Mouse (Mus musculus): ENCODE results near the gene Celf1.
"Not testable (repeated sequence)": the region's sequence is repeated elsewhere in the genome, so short reads cannot be mapped to it uniquely, and the experiment has no call there.

Celf1 gene

DNA sequence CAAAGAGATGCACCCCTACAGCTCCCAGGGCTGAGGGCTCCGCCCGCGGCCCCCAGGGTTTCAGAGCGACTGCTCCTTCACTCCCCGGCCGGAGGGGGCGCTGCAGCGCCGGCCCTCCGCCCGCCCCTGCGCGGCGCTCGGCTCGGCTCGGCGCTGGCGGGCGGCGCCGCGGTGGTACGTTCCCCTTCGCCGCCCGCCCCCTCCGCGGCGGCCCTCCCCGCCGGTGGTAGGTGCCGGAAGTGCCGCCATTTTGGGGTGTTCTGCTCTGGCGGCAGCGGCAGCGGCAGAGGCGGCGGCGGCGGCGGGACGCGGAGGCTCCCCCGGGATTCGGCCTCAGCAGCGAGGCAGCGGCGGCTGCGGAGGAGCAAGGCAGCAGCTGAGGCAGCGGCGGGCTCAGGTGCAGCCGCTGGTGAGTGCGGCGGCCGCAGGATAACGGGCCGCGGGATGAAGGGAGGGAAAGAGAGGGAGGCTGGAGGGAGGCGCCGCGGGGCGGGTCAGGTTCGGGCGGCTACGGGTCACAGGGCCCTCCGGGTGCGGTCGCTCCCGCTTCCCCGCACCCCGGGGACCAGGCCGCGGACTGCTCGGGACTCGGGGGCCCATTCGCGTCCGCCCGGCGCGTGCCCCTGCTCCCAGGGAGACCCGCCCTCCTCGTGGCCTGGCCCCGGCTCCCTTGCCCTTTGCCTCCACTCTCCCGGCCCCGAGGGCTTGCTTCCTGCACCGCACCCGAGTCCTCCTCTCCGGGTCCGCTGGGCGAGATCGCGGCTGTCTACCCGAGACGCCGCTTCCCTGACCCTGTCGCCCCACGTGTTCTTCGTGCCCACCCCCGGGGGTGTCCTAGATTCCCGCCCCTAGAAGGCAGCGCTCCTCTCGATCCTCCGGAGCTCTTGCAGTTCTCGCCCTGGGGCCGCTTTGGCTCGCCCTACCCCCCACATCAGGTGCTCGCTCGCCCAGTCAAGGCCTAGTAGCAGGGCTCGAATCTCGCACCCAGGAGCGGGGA is at the start of gene Celf1:
Celf1 (plus strand) TSS at position 150 of the 997 bp plus-strand sequence.
- in situ Hi-C loops (cut with MboI, MseI) = no loop called here

DNA sequence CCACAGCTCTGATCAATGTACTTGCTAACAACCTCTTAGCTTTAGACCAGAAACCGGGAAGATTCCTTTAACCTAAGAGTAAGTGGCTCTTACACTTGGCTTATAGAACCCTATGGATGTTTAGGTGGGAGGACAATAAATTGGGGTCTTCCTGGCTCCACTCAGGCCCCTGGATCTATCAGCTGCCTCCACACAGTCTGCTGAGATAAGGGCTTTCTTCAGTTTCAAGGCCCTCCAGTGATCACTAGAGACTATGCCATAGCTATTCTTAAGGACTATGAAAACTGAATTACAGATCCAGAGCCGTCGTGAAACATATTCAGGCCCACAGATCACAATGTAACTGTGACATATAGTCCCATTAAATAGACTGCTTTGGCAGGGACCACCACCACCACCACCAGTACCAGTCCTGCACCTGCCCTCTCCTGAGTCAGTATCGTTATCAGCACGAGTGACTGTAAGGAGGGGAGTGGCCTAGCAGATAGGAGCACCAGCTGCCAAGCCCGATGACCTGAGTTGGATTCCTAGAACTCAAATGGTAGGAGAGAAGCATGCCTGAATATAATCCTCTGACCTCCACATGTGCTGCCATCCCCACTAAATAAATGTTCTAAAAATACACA is 46.4 kb upstream of the Celf1 start:
- in situ Hi-C loops (cut with MboI, MseI) = no loop called here

DNA sequence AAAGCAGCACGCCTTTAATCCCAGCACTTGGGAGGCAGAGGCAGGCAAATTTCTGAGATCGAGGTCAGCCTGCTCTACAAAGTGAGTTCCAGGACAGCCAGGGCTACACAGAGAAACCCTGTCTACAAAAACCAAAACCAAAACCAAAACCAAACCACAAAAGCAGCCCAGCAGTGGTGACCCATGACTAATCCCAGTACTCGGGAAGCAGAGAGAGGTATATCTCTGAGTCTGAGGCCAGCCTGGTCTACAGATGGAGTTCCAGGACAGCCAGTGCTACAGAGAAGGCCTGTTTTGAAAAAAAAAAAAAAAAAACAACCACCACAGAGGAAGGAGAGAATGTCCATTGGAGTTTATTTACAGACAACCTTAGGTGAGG is 45.9 kb upstream of the Celf1 start:
- in situ Hi-C loops (cut with MboI, MseI) = not testable (repeated sequence)

DNA sequence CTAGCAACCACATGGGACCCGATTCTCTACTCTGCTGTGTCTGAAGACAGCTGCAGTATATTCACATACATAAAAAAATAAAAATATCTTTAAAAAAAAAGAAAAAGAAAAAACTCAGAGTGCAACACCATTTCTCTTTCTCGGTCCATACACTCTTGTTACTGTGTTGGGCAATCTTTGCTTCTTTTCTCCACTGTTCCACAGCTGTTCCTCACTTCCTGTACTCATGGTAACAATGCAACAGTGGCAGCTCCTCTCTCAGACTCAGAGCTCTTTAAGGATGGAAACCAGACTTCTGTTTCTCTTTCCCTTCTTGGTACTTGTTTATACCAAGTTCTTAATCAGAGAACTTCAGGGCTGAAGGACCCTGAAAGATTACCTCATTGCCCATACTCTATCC is 36.8 kb upstream of the Celf1 start:
- in situ Hi-C loops (cut with MboI, MseI) = no loop called here

DNA sequence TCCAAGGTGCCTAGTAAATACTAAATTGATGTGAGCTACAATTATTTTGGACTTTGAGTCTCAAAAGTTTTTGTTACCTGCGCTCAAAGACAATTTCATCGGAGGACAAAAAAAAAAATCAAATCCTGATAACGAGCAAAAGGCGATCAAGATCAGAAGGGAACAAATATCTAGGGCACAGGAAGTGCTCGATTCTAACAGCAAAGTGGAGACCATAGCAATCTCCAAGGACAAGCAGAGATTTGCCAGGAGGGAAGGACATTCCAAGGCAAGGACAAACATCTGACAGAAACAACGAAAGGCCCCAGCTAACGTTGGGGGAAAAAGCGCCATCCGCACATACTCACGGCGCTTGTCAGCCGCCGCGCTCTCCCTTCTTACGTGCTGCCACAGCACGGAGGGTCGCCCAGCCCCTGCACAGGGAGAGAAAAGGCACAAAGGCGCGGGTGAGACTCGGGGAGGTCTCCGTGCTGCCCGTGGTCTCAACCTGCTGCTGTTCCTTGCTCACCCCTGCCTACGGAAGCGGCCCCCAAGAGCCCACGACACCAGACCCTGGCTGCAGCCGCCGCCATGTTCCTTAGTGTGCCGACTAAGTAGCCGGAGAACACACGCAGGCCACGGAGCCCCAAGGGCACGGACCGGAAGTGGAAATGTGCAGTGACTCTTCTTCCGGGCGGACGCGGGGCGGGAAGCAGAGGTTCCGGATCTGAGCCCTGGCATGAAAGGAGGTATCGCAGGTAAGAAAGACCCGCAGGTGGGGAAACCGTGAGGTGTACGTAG is 35.9 kb upstream of the Celf1 start, which contains the start of the genes Kbtbd4 and Ndufs3:
Kbtbd4 (plus strand) TSS at position 665 of the 780 bp plus-strand sequence.
Ndufs3 (minus strand) TSS at position 752 of the 780 bp plus-strand sequence.
- in situ Hi-C loops (cut with MboI, MseI) = no loop called here

DNA sequence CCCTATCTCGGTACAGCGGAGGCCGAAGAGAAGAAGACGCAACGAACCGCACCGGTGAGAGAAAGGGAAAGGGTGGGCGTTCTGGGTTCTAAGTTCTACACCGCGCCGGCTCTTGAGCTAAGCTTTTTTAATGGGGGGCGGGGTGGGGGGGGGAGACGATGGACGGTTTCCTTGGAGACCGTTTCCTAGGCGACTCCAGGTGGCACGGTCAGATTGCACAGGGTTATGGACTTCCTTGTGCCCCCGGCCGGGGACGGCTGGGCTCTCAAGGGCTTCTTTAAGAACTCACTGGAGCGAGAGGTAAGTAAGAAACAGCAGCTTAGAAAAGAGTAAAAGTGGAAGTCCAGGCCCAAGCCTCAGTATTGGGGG is 35.3 kb upstream of the Celf1 start:
- in situ Hi-C loops (cut with MboI, MseI) = no loop called here

DNA sequence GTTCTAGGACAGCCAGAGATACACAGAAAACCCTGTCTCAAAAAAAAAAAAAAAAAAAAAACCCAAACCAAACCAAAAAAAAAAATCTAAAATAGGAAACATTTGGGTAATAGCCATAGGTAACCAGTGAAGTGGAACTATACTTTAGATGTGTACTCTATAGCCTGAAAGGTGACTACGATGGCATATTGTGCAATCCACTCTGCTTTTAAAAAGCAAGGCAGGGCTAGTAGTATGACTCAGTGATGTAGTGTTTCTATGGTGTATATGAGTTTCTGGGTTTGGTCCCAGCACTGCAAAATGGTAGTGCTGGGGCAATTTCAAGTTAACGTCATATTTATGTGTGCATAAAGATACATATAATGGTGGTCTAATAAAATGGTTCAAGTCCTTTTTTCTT is 33.5 kb upstream of the Celf1 start:
- in situ Hi-C loops (cut with MboI, MseI) = no loop called here

DNA sequence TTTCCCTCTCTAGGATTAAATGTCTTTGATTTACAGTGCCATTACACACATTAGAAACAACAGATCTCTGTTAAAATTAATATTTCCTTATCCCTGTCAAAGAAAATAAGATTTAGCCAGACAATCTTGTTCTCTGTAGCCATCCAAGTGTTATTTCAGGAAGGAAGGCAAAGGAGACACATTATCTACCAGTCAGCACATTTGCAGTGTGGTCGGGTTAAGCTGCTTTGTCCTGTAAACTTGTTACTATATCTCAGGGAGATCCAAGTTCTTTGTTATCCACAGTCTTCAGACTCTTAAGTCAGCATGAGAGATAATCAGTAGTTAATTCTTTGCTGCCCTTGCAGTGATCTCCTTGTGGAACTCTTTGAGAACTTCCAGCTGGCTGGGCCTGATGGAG is 29.3 kb upstream of the Celf1 start:
- in situ Hi-C loops (cut with MboI, MseI) = no loop called here

DNA sequence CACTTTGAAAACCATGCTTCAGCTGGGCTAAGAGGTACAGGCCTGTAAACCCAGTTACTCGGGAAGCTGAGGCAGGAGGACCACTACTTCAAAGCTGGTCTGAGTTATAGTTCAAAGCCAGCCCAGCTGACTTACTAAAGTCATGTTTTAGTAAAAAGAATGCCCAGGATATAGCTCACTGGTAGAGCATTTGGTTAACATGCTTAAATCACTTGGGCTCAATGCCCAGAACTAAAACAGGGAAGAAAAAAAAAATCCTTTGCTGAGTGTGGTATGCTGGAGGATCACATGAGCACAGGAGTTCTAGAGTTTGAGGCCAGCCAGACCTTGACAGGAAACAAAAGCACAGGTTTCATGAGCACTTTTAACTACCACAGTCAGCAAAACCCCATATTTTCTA is 28.5 kb upstream of the Celf1 start:
- in situ Hi-C loops (cut with MboI, MseI) = no loop called here

DNA sequence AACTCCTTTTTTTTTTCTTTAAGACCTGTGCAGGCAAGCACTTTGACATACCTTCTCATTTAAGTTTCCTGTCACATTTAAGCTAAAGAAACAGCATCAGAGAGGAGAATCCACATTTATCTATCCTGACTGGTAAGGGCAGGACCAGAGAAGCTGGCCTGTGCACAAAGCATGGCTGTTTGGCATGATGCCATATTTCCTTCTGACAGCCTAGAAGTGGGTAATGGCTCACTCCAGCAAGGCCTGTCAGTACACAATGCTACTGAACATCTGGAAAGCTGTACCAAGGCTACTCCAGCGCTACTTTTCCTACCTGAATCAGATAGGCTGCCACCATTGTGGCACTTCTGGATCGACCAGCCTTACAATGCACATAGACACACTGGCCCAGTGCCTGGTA is 26.5 kb upstream of the Celf1 start:
- in situ Hi-C loops (cut with MboI, MseI) = no loop called here

DNA sequence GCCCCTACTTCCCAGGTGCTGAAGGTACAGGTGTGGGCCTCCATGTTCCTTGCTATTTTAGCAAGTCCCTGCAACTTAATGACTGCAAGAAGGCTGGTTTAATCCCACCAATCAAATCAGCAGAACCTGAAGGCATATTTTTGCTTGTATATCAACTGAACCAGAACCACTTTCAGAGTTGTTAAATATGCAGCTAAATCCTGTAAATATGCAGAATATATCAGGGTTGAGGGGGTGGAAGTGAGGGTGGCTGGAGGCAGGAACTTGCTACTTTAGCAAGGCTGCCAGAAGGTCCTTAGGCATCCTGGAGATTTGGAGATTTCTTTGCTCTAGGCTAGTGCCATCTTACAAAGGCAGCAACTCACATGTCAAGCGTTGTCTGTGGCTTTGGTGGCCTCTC is 24.7 kb upstream of the Celf1 start:
- in situ Hi-C loops (cut with MboI, MseI) = no loop called here

DNA sequence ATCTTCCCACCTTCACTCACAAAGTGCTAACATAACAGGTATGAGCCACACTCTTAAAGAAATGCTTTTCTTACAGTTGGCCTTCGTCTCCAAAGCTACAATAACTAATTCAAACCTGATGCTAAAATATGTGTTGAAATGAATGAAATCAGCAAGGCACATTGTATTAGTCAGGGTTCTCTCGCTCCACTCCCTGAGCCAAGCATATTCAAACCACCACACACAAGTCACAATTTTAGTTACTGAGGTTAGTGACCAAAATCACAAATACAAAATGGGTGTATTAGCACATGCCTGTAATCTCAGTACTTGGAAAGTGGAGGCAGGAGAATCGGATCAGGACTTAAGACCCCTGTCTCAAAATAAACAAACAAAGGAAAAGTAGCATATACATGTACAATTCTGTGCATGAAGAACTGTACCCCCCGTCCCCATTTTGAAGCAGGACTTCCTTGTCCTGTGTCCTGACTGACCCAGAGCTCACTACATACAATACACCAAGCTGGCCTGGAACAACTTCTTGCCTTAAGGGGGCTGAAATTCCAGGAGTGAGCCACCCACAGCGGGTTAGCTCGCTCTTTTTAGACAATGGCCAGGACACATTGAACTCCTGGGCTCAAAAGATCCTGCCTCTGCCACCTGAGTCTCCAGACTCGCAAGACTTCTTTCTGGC is 23.5 kb upstream of the Celf1 start:
- in situ Hi-C loops (cut with MboI, MseI) = no loop called here

DNA sequence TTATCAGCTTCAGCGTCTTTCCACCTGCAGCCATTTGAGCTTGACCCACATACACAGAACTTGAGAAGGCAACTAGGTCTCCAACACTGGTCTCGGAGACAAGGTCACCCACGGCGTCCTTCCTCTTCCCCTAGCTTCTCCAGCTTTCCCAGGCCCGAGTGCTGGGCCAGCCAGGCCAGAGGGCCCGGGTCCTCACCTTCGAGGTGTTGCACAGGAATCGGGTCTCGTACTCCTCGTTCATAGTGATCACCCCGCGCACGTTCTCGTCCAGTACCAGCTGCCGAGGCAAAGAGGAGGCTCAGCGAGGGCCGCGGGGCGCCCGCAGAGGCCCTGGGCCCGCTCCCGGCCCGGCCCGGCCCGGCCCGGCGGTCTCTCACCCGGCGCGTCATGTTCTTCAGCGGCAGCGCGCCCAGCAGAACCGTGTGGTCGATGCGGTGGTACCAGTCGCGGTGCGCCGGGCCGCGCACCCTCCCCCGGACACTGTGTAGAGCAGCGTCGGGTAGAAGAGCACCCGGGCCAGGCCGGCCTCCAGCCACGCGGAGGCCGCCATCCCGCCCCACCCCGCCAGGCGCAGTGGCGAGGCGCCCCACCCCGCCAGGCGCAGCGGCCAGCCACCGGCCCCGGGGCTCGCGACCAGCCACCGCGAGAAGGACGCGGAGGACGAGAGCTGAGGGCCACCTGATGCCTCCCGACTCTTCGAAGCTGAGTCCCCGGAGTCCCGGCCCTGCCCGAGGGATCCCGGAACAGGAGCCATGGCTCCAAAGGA is 22.8 kb upstream of the Celf1 start:
- in situ Hi-C loops (cut with MboI, MseI) = no loop called here

DNA sequence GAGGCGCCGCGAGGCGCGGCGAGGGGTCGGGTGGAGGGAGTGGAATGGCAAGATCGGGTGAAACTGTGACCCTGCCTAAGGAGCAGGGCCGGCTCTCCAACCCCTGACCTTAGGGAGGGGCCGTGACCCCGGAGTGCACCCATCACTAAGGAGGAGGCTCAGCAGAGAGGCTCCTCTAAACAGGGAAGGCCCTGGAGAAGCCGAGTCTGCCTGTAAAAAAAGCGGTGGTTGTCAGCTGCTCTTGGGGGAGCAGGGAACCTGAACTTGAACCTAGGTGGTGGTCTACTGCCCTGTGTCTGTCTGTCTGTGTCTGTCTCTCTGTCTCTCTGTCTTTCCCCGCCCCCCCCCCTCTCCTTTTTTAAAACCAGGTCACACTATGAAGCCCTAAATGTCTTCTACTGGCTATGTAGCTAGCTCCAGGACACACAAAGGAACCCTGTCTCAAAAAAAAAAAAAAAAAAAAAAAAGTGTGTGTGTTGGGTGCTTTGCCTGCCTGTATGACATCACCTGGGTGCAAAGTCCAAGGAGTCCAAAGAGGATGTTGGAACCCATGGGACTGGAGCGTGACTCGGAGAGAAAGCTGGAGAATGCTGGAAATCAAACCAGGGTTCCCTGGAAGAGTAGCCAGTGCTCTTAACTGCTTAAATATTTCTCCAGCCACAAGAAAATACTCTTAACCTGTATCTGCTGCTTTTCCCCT is 22.0 kb upstream of the Celf1 start:
- in situ Hi-C loops (cut with MboI, MseI) = no loop called here

DNA sequence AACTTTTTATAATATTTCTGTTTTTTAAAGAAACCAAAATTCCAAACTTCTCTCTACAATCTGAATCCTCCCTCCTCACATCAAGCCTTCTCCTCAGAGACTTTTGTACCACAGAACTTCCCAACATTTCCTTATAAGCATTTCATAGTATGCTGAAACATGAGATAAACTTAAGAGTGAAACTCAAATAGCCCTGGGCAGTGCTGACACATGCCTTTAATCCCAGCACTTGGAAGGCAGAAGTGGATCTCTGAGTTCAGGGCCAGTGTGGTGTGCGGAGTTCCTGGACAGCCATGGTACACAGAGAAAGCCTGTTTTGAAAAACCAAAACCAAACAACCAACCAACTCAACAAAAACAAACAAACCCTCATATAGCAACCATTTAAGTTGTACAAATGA is 19.0 kb upstream of the Celf1 start:
- in situ Hi-C loops (cut with MboI, MseI) = no loop called here

DNA sequence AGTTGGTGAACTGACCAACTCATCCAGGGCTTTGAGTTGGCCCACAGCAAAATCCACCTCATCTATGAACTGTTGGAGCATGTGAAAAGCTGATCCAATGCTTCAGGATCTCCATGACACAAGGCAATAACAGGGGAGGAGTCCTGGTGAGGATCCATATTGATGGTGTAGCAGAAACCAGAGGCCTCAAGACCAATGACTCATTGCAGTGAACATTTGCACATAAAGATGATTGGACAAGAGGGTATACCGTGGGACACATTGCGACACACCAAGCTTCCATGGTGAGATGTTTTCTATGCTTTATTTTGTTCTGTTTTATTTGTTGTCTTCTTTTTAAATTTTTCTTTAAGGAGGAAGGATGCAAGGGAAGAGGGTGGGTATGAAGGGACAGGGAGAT is 17.5 kb upstream of the Celf1 start:
- in situ Hi-C loops (cut with MboI, MseI) = no loop called here

DNA sequence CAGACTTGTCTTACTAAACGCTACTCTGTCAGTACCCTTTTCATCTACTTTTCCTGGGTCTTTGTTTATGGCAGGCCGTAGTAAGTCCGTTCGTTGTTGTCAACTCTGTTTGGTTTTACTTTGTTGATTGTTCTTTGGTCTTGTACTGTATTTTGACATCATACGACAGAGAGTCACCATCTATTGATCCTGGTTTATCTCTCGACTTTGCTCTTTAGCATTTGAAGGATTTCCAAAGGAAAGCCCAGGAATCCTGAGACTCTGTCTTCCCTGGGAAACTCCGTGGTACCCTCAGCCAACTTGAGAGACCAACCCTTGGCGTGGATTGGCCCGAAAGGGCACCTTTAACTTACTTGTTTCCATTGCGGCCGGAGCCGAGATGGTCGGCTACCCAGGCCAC is 11.6 kb upstream of the Celf1 start:
- in situ Hi-C loops (cut with MboI, MseI) = no loop called here

DNA sequence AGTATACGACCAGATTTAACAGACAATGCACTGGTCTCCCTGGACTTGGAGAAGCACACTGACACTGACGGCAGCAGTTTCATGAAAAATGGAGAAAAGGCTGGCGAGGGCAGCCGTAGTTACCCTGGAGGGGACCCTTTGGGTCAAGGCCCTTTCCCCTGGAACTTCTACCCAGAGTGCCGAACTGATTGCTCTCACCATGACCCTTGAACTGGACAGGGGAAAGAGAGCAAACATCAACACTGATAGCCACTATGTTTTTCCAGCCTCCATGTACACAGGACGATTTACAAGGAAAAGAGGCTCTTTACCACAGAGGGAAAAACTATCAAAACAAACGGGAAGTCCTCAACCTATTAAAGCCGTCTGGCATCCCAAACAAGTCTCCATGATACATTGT is 8.4 kb upstream of the Celf1 start:
- in situ Hi-C loops (cut with MboI, MseI) = no loop called here

DNA sequence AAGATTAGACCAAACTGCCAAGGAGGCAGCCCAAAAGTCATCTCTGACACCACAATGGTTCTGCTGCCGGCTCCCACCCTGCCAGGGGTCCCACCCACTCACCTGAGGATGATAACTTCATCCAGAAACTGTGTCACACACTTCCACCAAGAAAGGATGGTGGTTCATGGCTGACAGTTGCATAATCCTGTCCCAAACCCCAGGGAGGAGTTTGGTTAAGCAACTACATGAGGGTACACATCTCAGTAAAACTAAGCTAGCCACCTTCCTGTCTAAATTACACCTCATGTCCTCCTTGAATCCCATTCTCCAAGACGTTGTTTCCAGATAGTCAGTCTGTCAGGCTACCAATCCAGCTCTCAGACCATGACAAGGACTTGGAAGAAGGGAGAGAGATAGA is 7.9 kb upstream of the Celf1 start:
- in situ Hi-C loops (cut with MboI, MseI) = no loop called here

DNA sequence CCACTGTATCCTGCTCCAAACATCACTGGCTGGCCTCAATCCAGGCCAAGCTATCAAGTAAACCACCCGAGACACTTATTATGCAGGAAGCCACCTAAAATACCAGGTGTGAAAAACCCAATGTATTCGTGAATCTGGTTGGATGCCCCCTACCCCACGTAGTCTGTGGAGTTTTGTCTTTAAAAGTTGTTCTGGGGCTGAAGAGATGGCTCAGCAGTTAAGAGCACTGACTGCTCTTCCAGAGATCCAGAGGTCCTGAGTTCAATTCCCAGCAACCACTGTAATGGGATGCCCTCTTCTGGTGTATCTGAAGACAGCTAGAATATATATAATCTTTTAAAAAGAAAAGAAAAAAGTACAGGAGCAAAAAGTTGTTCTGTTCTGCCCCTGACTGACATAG is 1.8 kb upstream of the Celf1 start:
- in situ Hi-C loops (cut with MboI, MseI) = loop anchor here in 1 of 2 experiments (5.0 kb wide), 1 partner anchor 81 kb away; no protein-coding TSS in a partner anchor

All from T-helper 17 cell (primary cell).